8 mouse cellular contexts compared by ENCODE assay signal in genomic region chr8:46551029-46551428, GRCm38 (mm10). TPM values are rescaled to one million over a fixed set of nuclear protein-coding genes. Genes with fewer than 3 reads are reported as not detected.
A peak's percentile ranks its signal among the peaks of the same experiment; 100 is the strongest.
DNase-seq lines count a peak whose midpoint lies in the region; ATAC-seq and TF ChIP-seq lines count a peak whose summit lies in the region.

No protein-coding gene starts in this region.

- intact Hi-C loops in gastrocnemius, postnatal 36 days (cut with DNase I): no loop called here

- no peak overlapping the region for H3K9ac ChIP-seq in embryonic facial prominence, embryonic 14.5 days (ENCODE audit: low read depth, low read length)
- peak overlapping the region; percentile 59; the same call in 1 of the 2 replicates for H3K9ac ChIP-seq in intestine, embryonic 14.5 days (ENCODE audit: low read length)

- TF ChIP-seq CTCF in E14TG2a.4 (conservative IDR thresholded peaks at IDR 0.05; ENCODE audit: low read length): no peak

- DNase-seq in heart, embryonic 10.5 days (ENCODE audit: low spot score): no peak
- no peak for DNase-seq in heart, adult 11 months
- no peak for DNase-seq in embryonic facial prominence, embryonic 14.5 days (ENCODE audit: low spot score)
- no peak for DNase-seq in intestine, embryonic 14.5 days (ENCODE audit: low spot score)
- DNase-seq in frontal cortex, postnatal 25 days (ENCODE audit: low spot score in 2 of 2): no peak
- no peak for DNase-seq in gastrocnemius, postnatal 36 days

- no peaks in the 10 kb centered on the region for H3K27me3 ChIP-seq in heart, embryonic 10.5 days (ENCODE audit: insufficient read depth, poor library complexity, severe bottlenecking)
- H3K27me3 ChIP-seq in E14TG2a.4 (ENCODE audit: insufficient read depth, low read length) (no peaks in the 10 kb centered on the region), myocyte (ENCODE audit: control insufficient read depth, insufficient read depth, insufficient read length) (no peaks in the 10 kb centered on the region)
- no peaks in the 10 kb centered on the region for H3K27me3 ChIP-seq in embryonic facial prominence, embryonic 14.5 days (replicated peaks; ENCODE audit: control insufficient read depth, insufficient read depth, low read length)
- H3K27me3 ChIP-seq in intestine, embryonic 14.5 days (replicated peaks; ENCODE audit: control insufficient read depth, insufficient read depth, low read length): no peaks in the 10 kb centered on the region

- no peak for ATAC-seq in embryonic facial prominence, embryonic 14.5 days (ENCODE audit: low read depth)
- no peak for ATAC-seq in intestine, embryonic 14.5 days (replicated peaks; ENCODE audit: low FRiP score, low TSS enrichment, low read depth)

- H3K4me3 ChIP-seq in heart, embryonic 10.5 days: peak overlapping the region; percentile 89
- H3K4me3 ChIP-seq in E14TG2a.4 (replicated peaks; ENCODE audit: low read length) (peak overlapping the region; percentile 96), myocyte (peak overlapping the region; percentile 38)
- peak overlapping the region; percentile 66 for H3K4me3 ChIP-seq in embryonic facial prominence, embryonic 14.5 days (ENCODE audit: low read depth, low read length)
- peak overlapping the region; percentile 81 for H3K4me3 ChIP-seq in intestine, embryonic 14.5 days (ENCODE audit: low read depth, low read length)

- H3ac ChIP-seq in myocyte (ENCODE audit: control insufficient read depth, insufficient read length): no peak overlapping the region

- peaks cover 4% of the 10 kb centered on the region for H3K36me3 ChIP-seq in heart, embryonic 10.5 days
- peaks cover 14% of the 10 kb centered on the region for H3K36me3 ChIP-seq in E14TG2a.4 (ENCODE audit: insufficient read depth, low read length)
- H3K36me3 ChIP-seq in embryonic facial prominence, embryonic 14.5 days (ENCODE audit: control insufficient read depth, insufficient read depth, low read length): peaks cover 3% of the 10 kb centered on the region; the same call in 1 of the 2 replicates
- H3K36me3 ChIP-seq in intestine, embryonic 14.5 days (ENCODE audit: control insufficient read depth, insufficient read depth, low read length): no peaks in the 10 kb centered on the region
- H3K36me3 ChIP-seq in myocyte (ENCODE audit: control insufficient read depth, insufficient read depth): no peaks in the 10 kb centered on the region

- peak overlapping the region; percentile 83 for H3K27ac ChIP-seq in heart, embryonic 10.5 days
- H3K27ac ChIP-seq in embryonic facial prominence, embryonic 14.5 days (replicated peaks; ENCODE audit: low read depth, low read length): 0 out of 2 replicates have a peak overlapping the region, but pooled peaks have one; percentile 76
- H3K27ac ChIP-seq in intestine, embryonic 14.5 days (ENCODE audit: low read depth): no peak overlapping the region

- peak overlapping the region; percentile 62 for H3K4me2 ChIP-seq in embryonic facial prominence, embryonic 14.5 days (ENCODE audit: low read depth, low read length)
- peak overlapping the region; percentile 65 for H3K4me2 ChIP-seq in intestine, embryonic 14.5 days (ENCODE audit: low read length)
- peak overlapping the region; percentile 80 for H3K4me2 ChIP-seq in myocyte (ENCODE audit: low read depth)

- peaks cover 19% of the 10 kb centered on the region for H3K4me1 ChIP-seq in heart, embryonic 10.5 days
- H3K4me1 ChIP-seq in E14TG2a.4 (replicated peaks; ENCODE audit: low read depth, low read length): peaks cover 29% of the 10 kb centered on the region
- peaks cover 8% of the 10 kb centered on the region for H3K4me1 ChIP-seq in embryonic facial prominence, embryonic 14.5 days (ENCODE audit: control insufficient read depth, insufficient read depth, low read length)
- peaks cover 12% of the 10 kb centered on the region for H3K4me1 ChIP-seq in intestine, embryonic 14.5 days (replicated peaks; ENCODE audit: control insufficient read depth, insufficient read depth, low read length)

- WGBS in heart, embryonic 10.5 days: 46% methylated on average over 4 of the region's 4 CpGs
- WGBS in embryonic facial prominence, embryonic 14.5 days: 37% methylated on average over 4 of the region's 4 CpGs
- WGBS in intestine, embryonic 14.5 days: 36% methylated on average over 4 of the region's 4 CpGs

- H3K79me2 ChIP-seq in myocyte (ENCODE audit: control insufficient read depth, insufficient read depth): peaks cover 6% of the 10 kb centered on the region

- TF ChIP-seq POLR2A in myocyte (IDR thresholded peaks at IDR 0.05; ENCODE audit: insufficient read length, low read depth): no peak

- H3K9me3 ChIP-seq in heart, embryonic 10.5 days: no peaks in the 10 kb centered on the region
- no peaks in the 10 kb centered on the region for H3K9me3 ChIP-seq in E14TG2a.4 (ENCODE audit: low read length)
- no peaks in the 10 kb centered on the region for H3K9me3 ChIP-seq in embryonic facial prominence, embryonic 14.5 days (ENCODE audit: control insufficient read depth, low read length)
- H3K9me3 ChIP-seq in intestine, embryonic 14.5 days (ENCODE audit: control insufficient read depth, low read length): no peaks in the 10 kb centered on the region

TF ChIP-seq in myocyte, 11 proteins besides CTCF, POLR2A, EP300 and RAD21:
- TF ChIP-seq MAX (IDR thresholded peaks at IDR 0.05; ENCODE audit: low read depth): no peak
- no peak for TF ChIP-seq E2F4 (IDR thresholded peaks at IDR 0.05; ENCODE audit: insufficient read depth)
- no peak for TF ChIP-seq MYOD1 (IDR thresholded peaks at IDR 0.05; ENCODE audit: control insufficient read depth in 1 of 3, insufficient read length in 2 of 3, low read depth in 2 of 3)
- no peak for TF ChIP-seq POLR2AphosphoS2 (IDR thresholded peaks at IDR 0.05; ENCODE audit: insufficient read length, low read depth)
- no peak for TF ChIP-seq REST (IDR thresholded peaks at IDR 0.05; ENCODE audit: insufficient read depth, insufficient read length)
- no peak for TF ChIP-seq CEBPB (IDR thresholded peaks at IDR 0.05; ENCODE audit: insufficient read depth, poor library complexity, severe bottlenecking)
- TF ChIP-seq TCF3 (IDR thresholded peaks at IDR 0.05; ENCODE audit: insufficient read length, low read depth): no peak
- TF ChIP-seq MYOG (IDR thresholded peaks at IDR 0.05; ENCODE audit: control insufficient read depth in 1 of 3, insufficient read depth in 1 of 3, insufficient read length in 2 of 3, low read depth in 2 of 3): no peak
- TF ChIP-seq SRF (IDR thresholded peaks at IDR 0.05; ENCODE audit: control insufficient read depth, insufficient read length, low read depth): no peak
- TF ChIP-seq USF1 (IDR thresholded peaks at IDR 0.05; ENCODE audit: low read depth): no peak
- no peak for TF ChIP-seq TCF12 (IDR thresholded peaks at IDR 0.05; ENCODE audit: insufficient read depth, poor library complexity, severe bottlenecking)

RNA-seq across cellular contexts. Expression of gene Cenpu, which starts 0.8 kb away (rescaled TPM):
- polyA plus RNA-seq in heart, embryonic 10.5 days (2016; fragmentation: Nextera tagmentation; extraction: Ambion mirVana): 11.9 and 16.4 TPM in 2 replicates
- polyA plus RNA-seq in embryonic facial prominence, embryonic 14.5 days (2014; fragmentation: Nextera tagmentation; extraction: Ambion mirVana): 12.4 and 16.8 TPM in 2 replicates
- polyA plus RNA-seq in intestine, embryonic 14.5 days (2014; fragmentation: Nextera tagmentation; extraction: Ambion mirVana): 19.8 and 20.0 TPM in 2 replicates
- 2.0 TPM for polyA plus RNA-seq in myocyte (2012; fragmentation: generic; extraction: Trizol)
- total RNA-seq in gastrocnemius, postnatal 36 days (2021): under 1 TPM; 0.26 to 0.62 TPM

Comparison
In these comparisons a context has a peak if more than half of its experiments do, and no peak if none do; other contexts are left out.
1. H3K4me3 ChIP-seq: peak in every context shown above with its lines; median percentile 96 in E14TG2a.4; 89 in heart, embryonic 10.5 days; 81 in intestine, embryonic 14.5 days; 66 in embryonic facial prominence, embryonic 14.5 days; 38 in myocyte.